Comparison of ENCODE assay signal across 7 mouse cellular contexts in genomic region chr3:38482749-38483148, GRCm38 (mm10). TPM values are rescaled to one million over a fixed set of nuclear protein-coding genes. Genes with fewer than 3 reads are reported as not detected.
DNase-seq lines count a peak whose midpoint lies in the region; ATAC-seq and TF ChIP-seq lines count a peak whose summit lies in the region.

No protein-coding gene starts in this region.

- DNase-seq in lung, postnatal 25 days (ENCODE audit: low spot score) = no peak
- DNase-seq in embryo, embryonic 11 days = peak; percentile 12
- no peak for DNase-seq in liver, embryonic 13.5 days
- DNase-seq in spleen, postnatal 4 days (ENCODE audit: low spot score in 2 of 2) = no peak

- peak overlapping the region; percentile 76 for H3K4me2 ChIP-seq in lung, embryonic 15.5 days
- peak overlapping the region; percentile 80 for H3K4me2 ChIP-seq in heart, embryonic 14.5 days (ENCODE audit: low read length)
- peak overlapping the region; percentile 98 for H3K4me2 ChIP-seq in liver, embryonic 13.5 days

- no peak overlapping the region for H3K27ac ChIP-seq in lung, embryonic 15.5 days
- peak overlapping the region; percentile 8 to 92; a peak in 2 of 4 replicates for H3K27ac ChIP-seq in heart, embryonic 14.5 days (replicated peaks in 1 of 2; ENCODE audit: control insufficient read depth in 1 of 2, insufficient read depth in 1 of 2, low read depth in 2 of 2, low read length in 2 of 2)
- no peak overlapping the region for H3K27ac ChIP-seq in liver, embryonic 13.5 days
- H3K27ac ChIP-seq in small intestine, adult 2 months (ENCODE audit: insufficient read depth, low read depth, low read length) = no peak overlapping the region

- no peak for TF ChIP-seq POLR2A in small intestine, adult 2 months (IDR thresholded peaks at IDR 0.05; ENCODE audit: low read depth, low read length)

- peaks cover 45% of the 10 kb centered on the region for H3K4me1 ChIP-seq in lung, embryonic 15.5 days
- H3K4me1 ChIP-seq in heart, embryonic 14.5 days (ENCODE audit: control insufficient read depth in 2 of 2, insufficient read depth in 2 of 2, low read length in 2 of 2) = peaks cover 5 to 37% of the 10 kb centered on the region in 2 experiments
- peaks cover 19% of the 10 kb centered on the region for H3K4me1 ChIP-seq in liver, embryonic 13.5 days (replicated peaks)
- peaks cover 12% of the 10 kb centered on the region for H3K4me1 ChIP-seq in small intestine, adult 2 months (ENCODE audit: control insufficient read depth, insufficient read depth, insufficient read length, low read length)

- H3K9ac ChIP-seq in lung, embryonic 15.5 days = peak overlapping the region; percentile 99
- H3K9ac ChIP-seq in heart, embryonic 14.5 days (ENCODE audit: low read length) = peak overlapping the region; percentile 99
- H3K9ac ChIP-seq in liver, embryonic 13.5 days = no peak overlapping the region

- no peaks in the 10 kb centered on the region for H3K27me3 ChIP-seq in lung, embryonic 15.5 days
- no peaks in the 10 kb centered on the region for H3K27me3 ChIP-seq in heart, embryonic 14.5 days (ENCODE audit: control insufficient read depth, insufficient read depth, low read length)
- H3K27me3 ChIP-seq in liver, embryonic 13.5 days = 0 out of 2 replicates have a peak, but pooled peaks cover 4% of the 10 kb centered on the region
- H3K27me3 ChIP-seq in small intestine, adult 2 months (ENCODE audit: control insufficient read depth, insufficient read depth, low read length) = no peaks in the 10 kb centered on the region

- 33% methylated on average over 11 of the region's 11 CpGs for WGBS in lung, embryonic 15.5 days
- WGBS in heart, embryonic 14.5 days = 22% methylated on average over 11 of the region's 11 CpGs
- 65% methylated on average over 11 of the region's 11 CpGs for WGBS in liver, embryonic 13.5 days (ENCODE audit: insufficient replicate concordance)
- 70% methylated on average over 11 of the region's 11 CpGs for WGBS in small intestine, adult 2 months

- H3K36me3 ChIP-seq in lung, embryonic 15.5 days = peaks cover 14% of the 10 kb centered on the region; the same call in 1 of the 2 replicates
- peaks cover 32% of the 10 kb centered on the region for H3K36me3 ChIP-seq in heart, embryonic 14.5 days (ENCODE audit: control insufficient read depth, insufficient read depth, low read length)
- 0 out of 2 replicates have a peak, but pooled peaks cover 3% of the 10 kb centered on the region for H3K36me3 ChIP-seq in liver, embryonic 13.5 days
- peaks cover 2% of the 10 kb centered on the region for H3K36me3 ChIP-seq in small intestine, adult 2 months (ENCODE audit: control insufficient read depth, insufficient read depth, low read length)

- H3K9me3 ChIP-seq in lung, embryonic 15.5 days = no peaks in the 10 kb centered on the region
- no peaks in the 10 kb centered on the region for H3K9me3 ChIP-seq in heart, embryonic 14.5 days (ENCODE audit: control insufficient read depth, low read length)
- no peaks in the 10 kb centered on the region for H3K9me3 ChIP-seq in liver, embryonic 13.5 days (replicated peaks)

- no peak for ATAC-seq in lung, embryonic 15.5 days (ENCODE audit: borderline replicate concordance, extremely low read depth, low FRiP score, low TSS enrichment)
- ATAC-seq in heart, embryonic 14.5 days (ENCODE audit: insufficient number of reproducible peaks, insufficient read depth, low FRiP score, low read depth) = no peak
- ATAC-seq in liver, embryonic 13.5 days (ENCODE audit: low read depth) = no peak

- H3K4me3 ChIP-seq in lung, embryonic 15.5 days = peak overlapping the region; percentile 99
- peak overlapping the region; percentile 83 to 93 for H3K4me3 ChIP-seq in heart, embryonic 14.5 days (ENCODE audit: control insufficient read depth in 1 of 2, insufficient read depth in 1 of 2, low read depth in 1 of 2, low read length in 2 of 2)
- H3K4me3 ChIP-seq in liver, embryonic 13.5 days (replicated peaks) = peak overlapping the region; percentile 80
- H3K4me3 ChIP-seq in small intestine, adult 2 months (ENCODE audit: low read depth, low read length) = peak overlapping the region; percentile 48

- no peak for TF ChIP-seq CTCF in small intestine, adult 2 months (IDR thresholded peaks at IDR 0.05; ENCODE audit: extremely low read depth, insufficient read length, insufficient replicate concordance, low read depth, low read length)

RNA-seq across cellular contexts. Expression of gene Ankrd50, which starts 1.9 kb away (rescaled TPM):
- polyA plus RNA-seq in lung, embryonic 15.5 days (2015; fragmentation: Nextera tagmentation; extraction: Ambion mirVana) = 17.7 and 17.8 TPM in 2 replicates
- polyA plus RNA-seq in heart, embryonic 14.5 days (2014; fragmentation: Nextera tagmentation; extraction: Ambion mirVana) = 18.6 and 19.0 TPM in 2 replicates
- 2.2 and 3.3 TPM in 2 replicates for polyA plus RNA-seq in liver, embryonic 13.5 days (2015; fragmentation: Nextera tagmentation; extraction: Ambion mirVana)
- 6.4 and 17.5 TPM in 2 replicates for polyA plus RNA-seq in small intestine, adult 2 months (2012; rRNA removed)

Comparison
In these comparisons a context has a peak if more than half of its experiments do, and no peak if none do; other contexts are left out.
1. H3K27ac ChIP-seq: peak in heart, embryonic 14.5 days (2 of 2); none in lung, embryonic 15.5 days (single experiment), liver, embryonic 13.5 days (single experiment) and small intestine, adult 2 months (single experiment).
2. H3K4me3 ChIP-seq: peak in every context shown above with its lines; median percentile 99 in lung, embryonic 15.5 days; 88 in heart, embryonic 14.5 days; 80 in liver, embryonic 13.5 days; 48 in small intestine, adult 2 months.
3. Peak in every context shown above with its lines, with median percentiles within 50 percentile points of each other: H3K4me2 ChIP-seq.